Mouse (Mus musculus): ENCODE data around the gene Ppp1r14c. TPM values are rescaled to one million over a fixed set of nuclear protein-coding genes. Genes with fewer than 3 reads are reported as not detected.

Gene Ppp1r14c
- total and polyA plus RNA-seq, 3 experiments, result 0.16 TPM; not detected in 2

- Histone ChIP-seq H3K9me3 (replicated peaks) (peaks cover 7% of the 10 kb centered on the region), H3K27me3 (ENCODE audit: insufficient read depth, low read length) (no peaks in the 10 kb centered on the region), H3K4me3 (ENCODE audit: low read depth, low read length) (no peak overlapping the region), H3K4me1 (ENCODE audit: insufficient read depth, low read depth, low read length) (no peaks in the 10 kb centered on the region), H3K36me3 (replicated peaks) (no peaks in the 10 kb centered on the region)
- TF ChIP-seq TAL1 (conservative IDR thresholded peaks at IDR 0.05; ENCODE audit: low read depth, low read length) (no peak), POLR2AphosphoS5 (IDR thresholded peaks at IDR 0.05; ENCODE audit: insufficient replicate concordance, low read depth, low read length) (no peak), CTCF (IDR thresholded peaks at IDR 0.05; ENCODE audit: low read depth, low read length) (no peak), GATA1 (IDR thresholded peaks at IDR 0.05; ENCODE audit: borderline replicate concordance, low read length) (no peak), GATA2 (IDR thresholded peaks at IDR 0.05; ENCODE audit: borderline replicate concordance, low read depth, low read length) (no peak)
- ATAC-seq (ENCODE audit: extremely low read depth, insufficient number of reproducible peaks, low FRiP score, poor library complexity, severe bottlenecking) (no peak), DNase-seq (ENCODE audit: low spot score) (no peak)
Measured at GRCm38 (mm10) chr10:3512620-3513305, 146.9 kb downstream of the Ppp1r14c start.

DNA sequence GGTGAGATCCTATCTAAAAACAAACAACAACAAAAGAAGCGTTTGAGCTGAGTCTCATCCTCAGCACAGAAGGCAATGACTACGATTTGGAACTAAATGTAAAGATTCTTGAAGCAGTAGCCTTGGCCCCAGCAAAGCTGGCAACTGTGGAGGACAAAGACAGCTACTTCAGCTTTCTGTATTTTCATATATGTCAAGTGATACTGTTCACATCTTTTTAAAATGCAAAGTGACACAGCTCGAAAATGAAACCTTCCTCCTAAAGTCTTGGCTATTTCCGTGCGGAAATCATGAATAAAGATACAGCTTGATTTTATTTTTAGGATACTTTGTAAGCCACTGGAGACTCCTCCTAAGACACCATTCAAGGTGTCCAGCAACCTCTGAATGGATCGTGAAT lies 148.1 kb downstream of the Ppp1r14c start:
- no peak for DNase-seq (ENCODE audit: low spot score)
- Histone ChIP-seq H3K4me3 (ENCODE audit: low read depth, low read length) (no peak overlapping the region), H3K9me3 (replicated peaks) (peaks cover 13% of the 10 kb centered on the region), H3K36me3 (replicated peaks) (no peaks in the 10 kb centered on the region), H3K27me3 (ENCODE audit: insufficient read depth, low read length) (no peaks in the 10 kb centered on the region), H3K4me1 (ENCODE audit: insufficient read depth, low read depth, low read length) (no peaks in the 10 kb centered on the region)
- ATAC-seq (ENCODE audit: extremely low read depth, insufficient number of reproducible peaks, low FRiP score, poor library complexity, severe bottlenecking), result no peak
- no peak for TF ChIP-seq POLR2AphosphoS5 (IDR thresholded peaks at IDR 0.05; ENCODE audit: insufficient replicate concordance, low read depth, low read length)
- TF ChIP-seq GATA2 (IDR thresholded peaks at IDR 0.05; ENCODE audit: borderline replicate concordance, low read depth, low read length), result no peak
- no peak for TF ChIP-seq CTCF (IDR thresholded peaks at IDR 0.05; ENCODE audit: low read depth, low read length)

Other genes with a start within 250 kb of the Ppp1r14c start
- gene H60c, start 98.3 kb upstream of the Ppp1r14c start, total RNA-seq (2014; fragmentation: Nextera tagmentation), result 0.73 TPM in 1 of 2 replicates, not detected in the other
- 0.22 TPM in 1 of 2 replicates, not detected in the other for gene H60c, start 98.3 kb upstream of the Ppp1r14c start, total RNA-seq (2017)
- not detected in 2 replicates for gene H60c, start 98.3 kb upstream of the Ppp1r14c start, polyA plus RNA-seq (2012)
- gene Iyd, start 174.2 kb downstream of the Ppp1r14c start, total RNA-seq (2014; fragmentation: Nextera tagmentation), result not detected in 2 replicates
- gene Iyd, start 174.2 kb downstream of the Ppp1r14c start, total RNA-seq (2017), result 0.11 TPM in 1 of 2 replicates, not detected in the other
- not detected in 2 replicates for gene Iyd, start 174.2 kb downstream of the Ppp1r14c start, polyA plus RNA-seq (2012)